Mouse (Mus musculus): ENCODE measurements around the gene Cdh22.

GRCm38 (mm10) chr2:165080657-165081056 lies 154.0 kb downstream of the Cdh22 start:
- TF ChIP-seq CTCF (IDR thresholded peaks at IDR 0.05; ENCODE audit: borderline replicate concordance, insufficient read depth, low read length) (no peak), POLR2A (IDR thresholded peaks at IDR 0.05; ENCODE audit: low read depth, low read length) (no peak)
